Mouse (Mus musculus) megakaryocyte, embryonic 14.5 days (primary cell): ENCODE results near the gene Smim11.

ENCODE experiments used
- FLI1 ChIP-seq: IDR thresholded peaks from 2 replicates; pipeline ENCODE4 v1.6.1; 2012; ENCODE audit warnings: low read length, inconsistent platforms, mixed read lengths
- GATA1 ChIP-seq: IDR thresholded peaks from 3 replicates; pipeline ENCODE4 v1.6.1; 2012; ENCODE audit warnings: mixed read lengths, low read length, inconsistent platforms, borderline replicate concordance

GRCm38 (mm10) chr16:92348941-92349340 is 47.9 kb downstream of the Smim11 start:
- no peak for TF ChIP-seq GATA1
- TF ChIP-seq FLI1, result no peak
